Mouse (Mus musculus) embryonic stem cell, embryonic (primary cell): ENCODE measurements around the gene Trpv1.

Experiments used
- CTCF ChIA-PET, 4 experiments: fragments of 300-600 bp in 2 of 4; fragments of 350-600 bp in 2 of 4; sonication (Branson Sonifier 250); formaldehyde crosslinking; loops; one replicate each; lab custom pipeline; 2022; ENCODE audit warnings: inconsistent platforms in 2 of 4; lab: Charles Lee
- POLR2A ChIA-PET, 4 experiments: fragments of 300-600 bp in 2 of 4; fragments of 350-600 bp in 2 of 4; sonication (Branson Sonifier 250); formaldehyde crosslinking; loops; one replicate each; lab custom pipeline; 2022; ENCODE audit warnings: antibody characterized with exemption in 4 of 4, inconsistent platforms in 1 of 4; lab: Charles Lee

The Trpv1 gene

DNA sequence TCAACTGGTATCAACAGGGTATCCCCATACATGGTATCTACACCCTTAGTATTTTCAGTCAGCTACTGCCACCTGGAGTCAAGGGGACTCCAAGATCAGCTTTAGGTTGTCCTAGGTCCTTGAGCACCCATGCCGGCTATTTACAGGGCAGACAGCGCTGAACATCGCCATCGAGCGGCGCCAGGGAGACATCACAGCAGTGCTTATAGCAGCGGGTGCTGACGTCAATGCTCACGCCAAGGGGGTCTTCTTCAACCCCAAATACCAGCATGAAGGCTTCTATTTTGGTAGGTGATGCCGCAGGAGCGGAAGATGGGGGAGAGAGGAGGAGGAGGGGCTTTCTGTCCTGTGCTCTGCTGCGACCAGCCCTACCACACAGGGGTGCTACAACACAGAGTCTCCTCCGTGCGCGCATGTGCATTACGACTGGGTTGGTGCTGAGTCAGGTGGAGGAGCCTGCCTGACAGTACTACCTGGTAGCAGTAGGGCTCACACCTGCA, 47.5 kb downstream of the Trpv1 start:
- CTCF ChIA-PET: interaction anchor here in 3 of 4 experiments (0.6 to 1.5 kb wide), 16 partner anchors 13 to 1094 kb away, joined by 3 to 12 read pairs (median 4); partner anchors contain the start of genes Trpv1 (in 1 of the 3) and Trpv3 (in 1 of the 3)
- POLR2A ChIA-PET: interaction anchor here in 2 of 4 experiments (0.6 to 1.6 kb wide), 3 partner anchors 36 to 143 kb away, joined by 3 to 4 read pairs (median 3); partner anchors contain the start of genes Haspin (in 1 of the 2) and P2rx5 (in 1 of the 2)

DNA sequence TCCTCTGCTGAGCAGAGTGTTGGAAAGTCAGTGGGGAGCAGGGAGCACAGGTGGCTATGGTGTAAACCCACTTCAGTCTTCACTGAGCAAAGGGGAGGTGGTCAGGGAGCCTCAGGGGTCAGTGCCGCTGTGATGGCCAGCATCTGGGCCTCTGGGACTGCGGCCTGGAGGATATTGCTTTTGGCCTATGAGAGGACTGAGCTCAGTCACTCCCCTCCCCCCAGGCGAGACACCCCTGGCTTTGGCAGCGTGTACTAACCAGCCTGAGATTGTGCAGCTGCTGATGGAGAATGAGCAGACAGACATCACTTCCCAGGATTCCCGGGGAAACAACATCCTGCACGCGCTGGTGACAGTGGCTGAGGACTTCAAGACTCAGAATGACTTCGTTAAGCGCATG, 49.3 kb downstream of the Trpv1 start:
- POLR2A ChIA-PET: no interaction called here
- CTCF ChIA-PET: no interaction called here

DNA sequence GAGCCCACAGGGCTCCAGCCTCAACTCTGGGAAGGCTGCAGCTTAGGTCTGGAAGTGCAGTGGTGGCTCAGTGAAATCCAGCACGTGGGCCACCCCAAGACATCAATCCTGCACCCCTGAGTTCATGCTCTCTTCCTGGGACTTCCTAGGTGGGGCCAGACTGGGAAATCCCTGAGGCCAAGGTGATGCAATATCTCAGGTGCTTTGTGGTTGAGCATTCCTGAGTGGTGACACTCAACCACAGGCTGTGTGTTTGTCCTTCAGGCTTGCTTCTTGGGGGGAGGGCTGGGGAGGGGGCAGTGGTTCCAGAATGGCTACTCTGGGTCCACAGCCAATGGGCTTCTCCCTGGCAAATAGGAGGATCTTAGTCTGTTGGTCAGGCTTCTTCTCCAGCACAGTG, 49.8 kb downstream of the Trpv1 start:
- POLR2A ChIA-PET: no interaction called here
- CTCF ChIA-PET: no interaction called here

DNA sequence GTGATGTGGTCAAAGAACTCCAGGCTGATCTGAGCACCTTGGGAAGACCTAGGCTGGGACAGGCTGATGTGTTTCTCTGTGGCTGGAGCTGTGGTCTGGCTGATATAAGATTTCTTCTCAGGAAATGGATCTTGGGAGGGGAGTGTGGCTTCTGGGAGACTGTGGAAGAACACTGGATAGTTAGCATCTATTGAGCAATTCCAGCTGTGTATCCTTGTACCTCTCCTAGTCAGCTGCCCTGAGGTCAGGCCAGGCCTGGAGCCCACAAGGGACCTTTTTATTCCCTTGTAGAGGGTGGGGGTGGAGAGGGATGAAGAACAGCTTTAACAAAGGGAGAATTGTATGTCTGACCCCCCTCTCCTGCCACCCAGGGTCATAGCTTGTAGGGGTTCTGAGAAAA, 50.3 kb downstream of the Trpv1 start:
- ChIA-PET CTCF (no interaction called here), POLR2A (no interaction called here)

DNA sequence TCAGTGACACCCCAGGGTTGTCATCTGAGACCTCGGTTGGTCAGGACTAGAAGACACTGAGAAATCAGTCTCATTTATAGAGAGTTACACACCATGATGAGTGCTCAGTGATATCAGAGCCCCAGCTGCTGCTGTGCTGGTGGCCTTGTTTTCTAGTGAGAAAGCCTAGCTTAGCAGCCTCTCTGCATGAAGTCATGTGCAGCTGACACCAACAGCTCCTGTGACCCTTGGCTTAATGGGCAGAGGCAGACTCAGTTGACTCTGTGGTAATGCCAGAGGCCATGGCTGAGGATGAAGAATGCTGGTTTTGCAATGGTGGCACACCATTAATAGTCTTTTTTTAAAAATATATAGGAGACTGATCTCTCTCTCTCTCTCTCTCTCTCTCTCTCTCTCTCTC, 55.5 kb downstream of the Trpv1 start:
- ChIA-PET POLR2A (interaction anchor here in 1 of 4 experiments (1.0 kb wide), 1 partner anchor 29 kb away, joined by 3 read pairs; no protein-coding TSS in a partner anchor), CTCF (interaction anchor here in 1 of 4 experiments (0.9 kb wide), 1 partner anchor 82 kb away, joined by 3 read pairs; no protein-coding TSS in a partner anchor)

DNA sequence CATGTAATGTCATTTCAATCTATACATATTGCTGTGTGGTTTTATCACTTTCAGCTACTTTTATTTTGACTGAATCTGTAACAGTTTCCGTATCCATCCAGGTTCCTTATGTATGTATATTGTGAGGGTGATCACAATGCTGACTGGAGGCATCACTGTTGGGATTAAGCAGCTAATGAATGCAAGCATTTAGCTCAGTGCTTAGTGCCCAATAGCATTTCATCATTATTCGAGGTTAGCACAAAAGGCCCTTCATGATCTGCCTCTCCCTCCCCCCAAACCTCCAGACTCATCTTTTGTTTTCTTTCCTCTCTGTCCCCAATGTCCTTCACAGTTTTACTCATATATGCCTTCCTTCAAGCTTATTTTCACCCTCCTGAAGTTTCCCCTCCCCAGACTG, 69.0 kb downstream of the Trpv1 start:
- POLR2A ChIA-PET: interaction anchor here in 2 of 4 experiments (0.7 kb wide), 2 partner anchors 16 to 734 kb away, joined by 3 read pairs; no protein-coding TSS in a partner anchor
- CTCF ChIA-PET: interaction anchor here in 1 of 4 experiments (0.6 kb wide), 1 partner anchor 1766 kb away, joined by 3 read pairs; no protein-coding TSS in a partner anchor
